In genomic region chr16:92103572-92104331, GRCm38 (mm10) we compare ENCODE assay signal across 10 mouse cellular contexts. TPM values are rescaled to one million over a fixed set of nuclear protein-coding genes. Genes with fewer than 3 reads are reported as not detected.
DNase-seq lines count a peak whose midpoint lies in the region; ATAC-seq and TF ChIP-seq lines count a peak whose summit lies in the region.
"Had no signal": no experiment of that assay in that cellular context is flagged by ENCODE, and none has a peak within 500 bp of the region (broad histone marks: within the 10 kb centered on the region; RNA-seq: fewer than 3 reads in every experiment).

No protein-coding gene starts in this region.

- H3K36me3 ChIP-seq in hindbrain, embryonic 15.5 days = no peaks in the 10 kb centered on the region
- H3K36me3 ChIP-seq in midbrain, embryonic 13.5 days = peaks cover 16% of the 10 kb centered on the region; the same call in 1 of the 2 replicates
- no peaks in the 10 kb centered on the region for H3K36me3 ChIP-seq in thymus, adult 2 months (ENCODE audit: control insufficient read depth, insufficient read depth, low read length)
- peaks cover 2% of the 10 kb centered on the region; the same call in 1 of the 2 replicates for H3K36me3 ChIP-seq in liver, embryonic 11.5 days (ENCODE audit: control insufficient read depth, insufficient read depth, low read length)

- H3K27ac ChIP-seq in hindbrain, embryonic 15.5 days (replicated peaks) = peak overlapping the region; percentile 39
- H3K27ac ChIP-seq in midbrain, embryonic 13.5 days = peak overlapping the region; percentile 49
- H3K27ac ChIP-seq in thymus, adult 2 months (ENCODE audit: control insufficient read depth, insufficient read depth, low read length) = no peak overlapping the region
- no peak overlapping the region for H3K27ac ChIP-seq in liver, embryonic 11.5 days (ENCODE audit: low read depth, low read length)

- H3K4me3 ChIP-seq in hindbrain, embryonic 15.5 days = no peak overlapping the region
- no peak overlapping the region for H3K4me3 ChIP-seq in midbrain, embryonic 13.5 days (replicated peaks)
- H3K4me3 ChIP-seq in thymus, adult 2 months (ENCODE audit: control insufficient read depth, insufficient read depth, low read length) = no peak overlapping the region
- H3K4me3 ChIP-seq in liver, embryonic 11.5 days (ENCODE audit: low read depth, low read length) = no peak overlapping the region
- H3K4me3 ChIP-seq: myocyte had no signal

- no peak for TF ChIP-seq CTCF in thymus, adult 2 months (IDR thresholded peaks at IDR 0.05; ENCODE audit: borderline replicate concordance, control insufficient read depth, extremely low read depth, insufficient read depth, low read length, poor library complexity)

- H3K9me3 ChIP-seq in hindbrain, embryonic 15.5 days = no peaks in the 10 kb centered on the region
- no peaks in the 10 kb centered on the region for H3K9me3 ChIP-seq in midbrain, embryonic 13.5 days
- H3K9me3 ChIP-seq in liver, embryonic 11.5 days (ENCODE audit: control insufficient read depth, low read length) = no peaks in the 10 kb centered on the region

- WGBS in hindbrain, embryonic 15.5 days = 23% methylated on average over 9 of the region's 9 CpGs
- WGBS in midbrain, embryonic 13.5 days = 22% methylated on average over 9 of the region's 9 CpGs
- WGBS in thymus, adult 2 months = 93% methylated on average over 9 of the region's 9 CpGs
- WGBS in liver, embryonic 11.5 days = 71% methylated on average over 9 of the region's 9 CpGs

- DNase-seq in heart, adult 11 months = peak; percentile 80
- DNase-seq in heart, adult 8-10 months (ENCODE audit: low spot score) = no peak
- DNase-seq in brain, adult 2 months (ENCODE audit: low read depth, low spot score) = peak; percentile 77
- DNase-seq in thymus, adult 2 months = no peak
- DNase-seq in thymus, postnatal 36 days = no peak
- no peak for DNase-seq in liver, embryonic 11.5 days (ENCODE audit: low spot score)

- H3K4me2 ChIP-seq in hindbrain, embryonic 15.5 days = no peak overlapping the region
- no peak overlapping the region for H3K4me2 ChIP-seq in midbrain, embryonic 13.5 days (replicated peaks)
- H3K4me2 ChIP-seq in liver, embryonic 11.5 days = no peak overlapping the region

- no peaks in the 10 kb centered on the region for H3K27me3 ChIP-seq in hindbrain, embryonic 15.5 days
- no peaks in the 10 kb centered on the region for H3K27me3 ChIP-seq in midbrain, embryonic 13.5 days
- H3K27me3 ChIP-seq in thymus, adult 2 months (ENCODE audit: control insufficient read depth, insufficient read depth, low read length) = no peaks in the 10 kb centered on the region
- H3K27me3 ChIP-seq in liver, embryonic 11.5 days (replicated peaks; ENCODE audit: control insufficient read depth, insufficient read depth, low read length) = no peaks in the 10 kb centered on the region
- H3K27me3 ChIP-seq: Patski had no signal

- no peak overlapping the region for H3K9ac ChIP-seq in hindbrain, embryonic 15.5 days
- no peak overlapping the region for H3K9ac ChIP-seq in midbrain, embryonic 13.5 days (replicated peaks)
- no peak overlapping the region for H3K9ac ChIP-seq in liver, embryonic 11.5 days (ENCODE audit: low read depth, low read length)

- no peak for ATAC-seq in hindbrain, embryonic 15.5 days (ENCODE audit: low FRiP score, low read depth)
- peak; percentile 75 for ATAC-seq in midbrain, embryonic 13.5 days
- no peak for ATAC-seq in liver, embryonic 11.5 days (replicated peaks; ENCODE audit: low FRiP score)
- ATAC-seq: Patski had no signal

- H3K4me1 ChIP-seq in hindbrain, embryonic 15.5 days (replicated peaks) = peaks cover 25% of the 10 kb centered on the region; the same call in 1 of the 2 replicates
- peaks cover 35% of the 10 kb centered on the region for H3K4me1 ChIP-seq in midbrain, embryonic 13.5 days (replicated peaks)
- no peaks in the 10 kb centered on the region for H3K4me1 ChIP-seq in thymus, adult 2 months (replicated peaks; ENCODE audit: control insufficient read depth, insufficient read depth, low read length)
- peaks cover 2% of the 10 kb centered on the region; the same call in 1 of the 2 replicates for H3K4me1 ChIP-seq in liver, embryonic 11.5 days (replicated peaks; ENCODE audit: control insufficient read depth, insufficient read depth, low read length)

- no peak for TF ChIP-seq POLR2A in thymus, adult 2 months (IDR thresholded peaks at IDR 0.05; ENCODE audit: control insufficient read depth, extremely low read depth, insufficient read depth, low read length, poor library complexity)

RNA-seq across cellular contexts. Expression of gene Slc5a3, which starts 45.6 kb away (rescaled TPM):
- total RNA-seq in heart, adult 8-10 months (2022) = 1 to 10 TPM; 4.4 to 5.8 (median 5.0) TPM
- polyA plus RNA-seq in hindbrain, embryonic 15.5 days (2015; fragmentation: Nextera tagmentation; extraction: Ambion mirVana) = 16.6 and 17.8 TPM in 2 replicates
- polyA plus RNA-seq in midbrain, embryonic 13.5 days (2015; fragmentation: Nextera tagmentation; extraction: Ambion mirVana) = 16.3 and 16.8 TPM in 2 replicates
- 3.2 and 3.5 TPM in 2 replicates for polyA plus RNA-seq in thymus, adult 2 months (2012; rRNA removed)
- 5.6 and 5.9 TPM in 2 replicates for polyA plus RNA-seq in liver, embryonic 11.5 days (2014; fragmentation: Nextera tagmentation; extraction: Ambion mirVana)

RNA-seq across cellular contexts. Expression of gene Gm49711, which starts 45.6 kb away (rescaled TPM):
- total RNA-seq in heart, adult 8-10 months (2022) = not detected
- polyA plus RNA-seq in hindbrain, embryonic 15.5 days (2015; fragmentation: Nextera tagmentation; extraction: Ambion mirVana) = 0.32 and 0.34 TPM in 2 replicates
- 0.49 and 0.54 TPM in 2 replicates for polyA plus RNA-seq in midbrain, embryonic 13.5 days (2015; fragmentation: Nextera tagmentation; extraction: Ambion mirVana)
- not detected in 2 replicates for polyA plus RNA-seq in thymus, adult 2 months (2012; rRNA removed)
- 0.15 TPM in 1 of 2 replicates, not detected in the other for polyA plus RNA-seq in liver, embryonic 11.5 days (2014; fragmentation: Nextera tagmentation; extraction: Ambion mirVana)
- polyA plus RNA-seq: myocyte had no signal

RNA-seq across cellular contexts. Expression of gene Mrps6, which starts 45.7 kb away (rescaled TPM):
- total RNA-seq in heart, adult 8-10 months (2022) = 10 to 100 TPM; 57.6 to 68.6 (median 66.3) TPM
- 179 and 183 TPM in 2 replicates for polyA plus RNA-seq in hindbrain, embryonic 15.5 days (2015; fragmentation: Nextera tagmentation; extraction: Ambion mirVana)
- 149 and 153 TPM in 2 replicates for polyA plus RNA-seq in midbrain, embryonic 13.5 days (2015; fragmentation: Nextera tagmentation; extraction: Ambion mirVana)
- polyA plus RNA-seq in thymus, adult 2 months (2012; rRNA removed) = 26.2 and 27.2 TPM in 2 replicates
- 88.9 and 97.5 TPM in 2 replicates for polyA plus RNA-seq in liver, embryonic 11.5 days (2014; fragmentation: Nextera tagmentation; extraction: Ambion mirVana)

Comparison
In these comparisons a context has a peak if more than half of its experiments do, and no peak if none do; other contexts are left out.
1. DNase-seq: peak in heart, adult 11 months (single experiment) and brain, adult 2 months (single experiment); none in heart, adult 8-10 months (single experiment), thymus, adult 2 months (single experiment), thymus, postnatal 36 days (0 of 2) and liver, embryonic 11.5 days (single experiment).
2. H3K27ac ChIP-seq: peak in hindbrain, embryonic 15.5 days (single experiment) and midbrain, embryonic 13.5 days (single experiment); none in thymus, adult 2 months (single experiment) and liver, embryonic 11.5 days (single experiment).